Mouse (Mus musculus) lung, embryonic 16.5 days (tissue): ENCODE data around the gene Fam117a. TPM values are rescaled to one million over a fixed set of nuclear protein-coding genes. Genes with fewer than 3 reads are reported as not detected.

Source experiments
- ATAC-seq: fragments of 200-750 bp; cut with Nextera tagmentation; 2 replicates; pipeline ENCODE4 v1.8.0; 2017; ENCODE audit warnings: low read depth, mild to moderate bottlenecking, moderate library complexity
- H3K27ac ChIP-seq: fragments of 300-500 bp; sonication (generic); 2 replicates; pipeline ENCODE4 v1.5.1; 2014; ENCODE audit warnings: mild to moderate bottlenecking, control low read depth, low read length
- H3K27me3 ChIP-seq: fragments of 300-500 bp; sonication (generic); 2 replicates; pipeline ENCODE4 v1.6.1; 2014; ENCODE audit warnings: low read depth, low read length, mixed read lengths; ENCODE audit not compliant: control insufficient read depth, insufficient read depth
- H3K36me3 ChIP-seq: fragments of 300-500 bp; sonication (generic); 2 replicates; pipeline ENCODE4 v1.6.1; 2014; ENCODE audit warnings: low read length; ENCODE audit not compliant: control insufficient read depth, insufficient read depth
- H3K4me1 ChIP-seq: fragments of 300-500 bp; sonication (generic); replicated peaks from 2 replicates; pipeline ENCODE4 v1.6.1; 2014; ENCODE audit warnings: low read length, mixed read lengths; ENCODE audit not compliant: control insufficient read depth, insufficient read depth
- H3K4me2 ChIP-seq: fragments of 300-500 bp; sonication (generic); 2 replicates; pipeline ENCODE4 v1.6.1; 2014; ENCODE audit warnings: low read depth, low read length, control low read depth
- H3K4me3 ChIP-seq: fragments of 300-500 bp; sonication (generic); 2 replicates; pipeline ENCODE4 v1.5.1; 2014; ENCODE audit warnings: mild to moderate bottlenecking, low read length, control low read depth
- H3K9ac ChIP-seq: fragments of 300-500 bp; sonication (generic); 2 replicates; pipeline ENCODE4 v1.6.1; 2014; ENCODE audit warnings: low read length, control low read depth
- H3K9me3 ChIP-seq: fragments of 300-500 bp; sonication (generic); 2 replicates; pipeline ENCODE4 v1.6.1; 2016; ENCODE audit warnings: low read length; ENCODE audit not compliant: control insufficient read depth
- WGBS: fragments of 180-500 bp; shearing (Covaris S2); extraction: QIAGEN DNeasy Blood & Tissue Kit; methylation state at CpG from one replicate; pipeline ENCODE4 v1.1.7; 2014; 5-methylcytosine and 5-hydroxymethylcytosine counted together
- polyA plus RNA-seq: library from polyadenylated mRNA; unstranded; fragments of >200 nt; fragmentation: Nextera tagmentation; extraction: Ambion mirVana; gene quantifications from 2 replicates; pipeline ENCODE4 v1.2.1, GENCODE M21; 2015

The Fam117a gene
- polyA plus RNA-seq, 1 experiment from 2014 or later = 15.7 TPM

GRCm38 (mm10) chr11:95414536-95415161 is 77.8 kb downstream of the Fam117a start:
- no peaks in the 10 kb centered on the region for H3K9me3 ChIP-seq
- peak; percentile 92 for ATAC-seq
- peak overlapping the region; percentile 97 for H3K27ac ChIP-seq
- peaks cover 11% of the 10 kb centered on the region for H3K4me1 ChIP-seq
- H3K27me3 ChIP-seq = no peaks in the 10 kb centered on the region
- peak overlapping the region; percentile 62 for H3K4me2 ChIP-seq
- H3K9ac ChIP-seq = peak overlapping the region; percentile 82
- H3K4me3 ChIP-seq = peak overlapping the region; percentile 74
- no peaks in the 10 kb centered on the region; the same call in 1 of the 2 replicates for H3K36me3 ChIP-seq
- 0% methylated on average over 28 of the region's 28 CpGs for WGBS

GRCm38 (mm10) chr11:95415931-95416330 is 79.1 kb downstream of the Fam117a start:
- Histone ChIP-seq H3K27me3 (no peaks in the 10 kb centered on the region), H3K9ac (peak overlapping the region; percentile 27; the same call in 1 of the 2 replicates), H3K4me1 (peaks cover 11% of the 10 kb centered on the region), H3K4me3 (no peak overlapping the region; the same call in 1 of the 2 replicates), H3K9me3 (no peaks in the 10 kb centered on the region), H3K36me3 (no peaks in the 10 kb centered on the region; the same call in 1 of the 2 replicates), H3K4me2 (peak overlapping the region; percentile 62), H3K27ac (no peak overlapping the region)
- ATAC-seq = no peak

GRCm38 (mm10) chr11:95417341-95417740 is 80.5 kb downstream of the Fam117a start:
- Histone ChIP-seq H3K27me3 (no peaks in the 10 kb centered on the region), H3K9ac (no peak overlapping the region), H3K4me1 (peaks cover 11% of the 10 kb centered on the region), H3K36me3 (no peaks in the 10 kb centered on the region; the same call in 1 of the 2 replicates), H3K4me3 (no peak overlapping the region), H3K27ac (no peak overlapping the region), H3K9me3 (no peaks in the 10 kb centered on the region), H3K4me2 (no peak overlapping the region)
- no peak for ATAC-seq
- WGBS = 81% methylated on average over 5 of the region's 5 CpGs

- WGBS = 78% methylated on average over 2 of the region's 2 CpGs
- H3K27me3 ChIP-seq = no peaks in the 10 kb centered on the region
- no peak overlapping the region for H3K4me3 ChIP-seq
- no peak overlapping the region for H3K27ac ChIP-seq
- no peaks in the 10 kb centered on the region; the same call in 1 of the 2 replicates for H3K36me3 ChIP-seq
- no peaks in the 10 kb centered on the region for H3K9me3 ChIP-seq
- ATAC-seq = no peak
- peaks cover 4% of the 10 kb centered on the region for H3K4me1 ChIP-seq
- H3K9ac ChIP-seq = no peak overlapping the region
- H3K4me2 ChIP-seq = no peak overlapping the region
Observed at GRCm38 (mm10) chr11:95420880-95421435, 84.1 kb downstream of the Fam117a start.

- 65% methylated on average over 3 of the region's 3 CpGs for WGBS
- ATAC-seq = no peak
- no peaks in the 10 kb centered on the region for H3K9me3 ChIP-seq
- no peak overlapping the region for H3K4me2 ChIP-seq
- H3K27me3 ChIP-seq = no peaks in the 10 kb centered on the region
- no peak overlapping the region for H3K9ac ChIP-seq
- no peak overlapping the region for H3K27ac ChIP-seq
- H3K4me3 ChIP-seq = no peak overlapping the region
- H3K36me3 ChIP-seq = no peaks in the 10 kb centered on the region; the same call in 1 of the 2 replicates
- no peaks in the 10 kb centered on the region for H3K4me1 ChIP-seq
Observed at GRCm38 (mm10) chr11:95423505-95423904, 86.7 kb downstream of the Fam117a start.

GRCm38 (mm10) chr11:95431344-95431743 is 94.5 kb downstream of the Fam117a start:
- Histone ChIP-seq H3K9me3 (no peaks in the 10 kb centered on the region), H3K4me2 (no peak overlapping the region), H3K36me3 (no peaks in the 10 kb centered on the region), H3K27me3 (no peaks in the 10 kb centered on the region), H3K9ac (no peak overlapping the region), H3K4me1 (no peaks in the 10 kb centered on the region), H3K4me3 (no peak overlapping the region), H3K27ac (no peak overlapping the region)
- WGBS = 40% methylated on average over 2 of the region's 2 CpGs
- ATAC-seq = no peak

Other genes starting within 250 kb of the Fam117a start
- gene Dlx3, start 216.9 kb upstream of the Fam117a start, polyA plus RNA-seq = 0.31 and 0.77 TPM in 2 replicates
- gene Dlx4, start 190.8 kb upstream of the Fam117a start, polyA plus RNA-seq = 1.0 and 1.3 TPM in 2 replicates
- gene Tac4, start 75.5 kb upstream of the Fam117a start, polyA plus RNA-seq = not detected in 2 replicates
- gene Kat7, start 26.8 kb upstream of the Fam117a start, polyA plus RNA-seq = 75.3 and 80.2 TPM in 2 replicates
- 91.1 and 92.7 TPM in 2 replicates for gene Slc35b1, start 47.7 kb downstream of the Fam117a start, polyA plus RNA-seq
- 150 and 170 TPM in 2 replicates for gene Spop, start 77.1 kb downstream of the Fam117a start, polyA plus RNA-seq
- gene Nxph3, start 177.6 kb downstream of the Fam117a start, polyA plus RNA-seq = 0.19 TPM in 1 of 2 replicates, not detected in the other